Mouse (Mus musculus) ovary, adult 18-20 months (tissue): ENCODE data around the gene 9630041A04Rik.

Experiments used
- DNase-seq: peaks from one replicate; pipeline ENCODE4 v3.0.0; 2022; ENCODE audit warnings: low spot score, mixed read lengths

The 9630041A04Rik gene

GRCm38 (mm10) chr9:101919324-101919723, 57.7 kb downstream of the 9630041A04Rik start:
- DNase-seq: no peak

- DNase-seq: no peak
These were observed 61.2 kb downstream of the 9630041A04Rik start for GRCm38 (mm10) chr9:101922846-101923245.

DNA sequence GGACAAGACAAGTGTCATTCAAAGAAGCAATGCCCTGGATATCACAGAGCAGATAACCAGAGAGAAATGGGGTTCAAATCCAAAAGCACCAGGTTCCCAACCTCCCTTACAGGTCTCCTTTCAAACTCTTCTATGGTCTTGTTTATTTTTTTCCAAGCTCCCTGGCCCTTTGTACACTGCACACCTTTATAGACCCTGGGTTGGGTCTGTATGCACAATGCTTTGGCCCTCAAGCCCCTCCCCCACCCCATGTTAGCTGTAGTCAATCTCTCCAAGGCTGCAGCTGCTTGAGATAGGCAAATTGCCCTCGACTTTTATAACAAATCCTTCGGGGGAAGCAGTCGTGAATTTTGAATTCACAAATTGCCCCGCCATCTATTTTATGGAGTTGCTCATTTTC, 63.2 kb downstream of the 9630041A04Rik start:
- no peak for DNase-seq

DNA sequence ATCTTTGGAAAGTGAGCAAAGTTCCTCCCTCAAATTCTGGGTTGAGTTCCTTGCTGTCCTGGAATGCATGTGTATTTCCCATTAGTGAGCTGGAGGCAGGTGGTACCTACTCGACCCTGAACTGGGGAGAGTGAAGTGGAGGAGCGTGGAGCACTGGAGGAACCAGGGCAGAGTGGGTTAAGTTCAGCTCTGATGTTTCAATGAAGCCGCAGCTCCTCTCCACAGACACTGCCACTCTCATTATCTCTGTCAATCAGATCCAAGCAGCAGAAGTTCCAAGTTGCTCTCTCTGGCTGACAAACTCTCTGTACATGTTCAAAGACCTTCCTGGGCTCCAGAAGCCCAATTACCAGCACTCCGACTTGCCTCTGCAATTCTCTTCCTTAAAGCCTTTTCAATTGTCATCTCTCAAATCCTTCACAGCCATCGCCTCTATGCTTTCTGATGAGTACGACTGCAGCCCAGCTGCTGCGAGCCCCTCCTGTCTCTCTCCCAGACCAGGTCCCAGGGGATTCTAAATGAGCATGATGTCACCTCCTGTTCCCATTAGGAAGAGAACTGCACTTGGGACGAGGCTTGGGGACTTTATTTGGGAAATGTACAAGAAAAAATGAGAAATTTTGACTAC, 72.4 kb downstream of the 9630041A04Rik start:
- no peak for DNase-seq

- DNase-seq: no peak
These were observed 73.2 kb downstream of the 9630041A04Rik start for GRCm38 (mm10) chr9:101934887-101935286.

DNA sequence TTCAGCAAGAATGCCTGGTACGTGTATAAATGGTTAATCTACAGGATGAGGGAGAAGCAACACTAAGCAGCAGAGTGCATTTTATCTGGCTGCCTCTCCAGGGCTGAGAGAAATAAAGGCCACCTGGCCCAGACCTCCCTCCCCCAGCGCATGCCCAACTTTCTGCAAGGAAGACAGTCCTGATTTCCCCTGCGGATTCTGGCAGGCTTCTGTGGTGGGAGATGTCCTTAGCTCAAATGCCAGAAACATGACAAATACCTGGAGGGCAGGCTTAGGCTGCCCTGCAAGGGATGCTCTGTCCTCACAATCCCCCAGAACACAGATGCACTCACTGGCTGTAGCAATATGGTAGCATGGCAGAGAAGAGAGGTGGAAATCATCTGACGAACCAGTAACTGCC, 76.4 kb downstream of the 9630041A04Rik start:
- no peak for DNase-seq

DNA sequence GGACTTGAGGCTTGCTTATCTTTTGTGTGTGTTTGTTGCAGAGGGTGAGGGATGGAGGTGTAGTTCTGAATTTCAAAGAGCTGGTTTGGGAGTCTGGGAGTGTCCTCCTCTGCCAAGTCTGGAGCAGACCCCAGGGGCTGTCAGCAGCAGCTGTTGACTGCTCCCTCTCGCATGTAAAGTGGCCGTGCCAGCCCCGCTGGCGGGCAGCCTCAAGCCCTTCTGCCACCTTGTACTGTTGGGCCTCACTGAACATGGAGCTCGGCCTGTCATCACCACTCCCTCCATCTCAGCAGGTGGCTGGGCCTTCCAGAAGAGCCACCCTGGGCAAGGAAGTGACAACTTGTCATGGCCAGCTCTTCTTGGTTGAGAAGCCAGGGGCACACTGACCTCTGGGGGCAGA, 77.4 kb downstream of the 9630041A04Rik start:
- no peak for DNase-seq

- no peak for DNase-seq
These were observed 78.5 kb downstream of the 9630041A04Rik start for GRCm38 (mm10) chr9:101940182-101940581.

DNA sequence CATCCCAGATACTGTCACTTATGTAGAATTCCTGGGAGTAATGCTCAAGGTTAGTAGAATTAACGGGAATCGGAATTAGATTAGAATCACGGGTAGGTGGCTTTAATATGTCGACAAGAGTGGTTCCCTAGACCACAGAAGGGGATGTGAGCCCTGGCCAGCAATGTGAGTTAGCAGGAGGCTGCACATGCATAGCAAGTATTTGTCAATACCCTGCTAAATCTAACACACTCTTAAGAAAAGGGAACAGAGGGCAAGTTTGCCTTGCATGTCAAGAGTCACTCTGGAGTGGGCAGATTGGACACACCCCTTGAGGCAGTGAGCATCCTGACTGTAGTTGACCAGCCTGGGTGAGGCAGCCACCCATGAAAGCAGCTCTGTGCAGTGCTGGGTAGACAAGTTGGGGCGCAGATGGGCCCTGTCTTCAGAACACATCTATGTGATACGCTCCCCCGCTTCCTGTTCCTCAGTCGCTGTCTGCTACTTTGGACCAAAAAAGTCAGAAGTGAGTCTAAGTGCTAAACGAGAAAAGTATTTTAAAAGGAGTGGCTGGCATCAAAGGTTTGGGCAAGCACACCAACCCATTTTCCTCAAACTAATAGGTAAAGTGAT, 80.5 kb downstream of the 9630041A04Rik start:
- DNase-seq: no peak

DNA sequence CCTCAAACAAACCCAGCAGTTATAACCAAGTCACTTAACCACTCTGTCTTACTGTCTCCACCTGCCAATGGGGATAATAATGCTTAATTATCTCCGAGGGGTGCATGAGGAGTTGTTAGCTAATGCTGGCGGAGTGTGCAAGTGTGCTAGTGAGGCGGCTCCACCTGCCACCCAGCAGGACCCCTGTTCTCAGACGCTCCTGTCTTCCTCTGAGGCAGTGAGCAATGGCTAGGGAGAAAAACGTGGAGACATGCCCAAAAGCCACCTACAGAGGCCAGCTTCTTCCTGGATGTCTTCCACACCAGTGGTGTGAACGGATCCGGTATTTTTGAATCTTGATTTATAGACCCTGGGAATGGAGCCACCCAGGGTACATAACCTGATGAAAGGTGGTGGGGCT, 83.7 kb downstream of the 9630041A04Rik start:
- DNase-seq: no peak

- DNase-seq: no peak
These were observed 84.2 kb downstream of the 9630041A04Rik start for GRCm38 (mm10) chr9:101945814-101946213.

- no peak for DNase-seq
These were observed 88.5 kb downstream of the 9630041A04Rik start for GRCm38 (mm10) chr9:101950101-101950500.

- no peak for DNase-seq
These were observed 92.9 kb downstream of the 9630041A04Rik start for GRCm38 (mm10) chr9:101954529-101954928.

- no peak for DNase-seq
These were observed 94.6 kb downstream of the 9630041A04Rik start for GRCm38 (mm10) chr9:101956228-101956627.

DNA sequence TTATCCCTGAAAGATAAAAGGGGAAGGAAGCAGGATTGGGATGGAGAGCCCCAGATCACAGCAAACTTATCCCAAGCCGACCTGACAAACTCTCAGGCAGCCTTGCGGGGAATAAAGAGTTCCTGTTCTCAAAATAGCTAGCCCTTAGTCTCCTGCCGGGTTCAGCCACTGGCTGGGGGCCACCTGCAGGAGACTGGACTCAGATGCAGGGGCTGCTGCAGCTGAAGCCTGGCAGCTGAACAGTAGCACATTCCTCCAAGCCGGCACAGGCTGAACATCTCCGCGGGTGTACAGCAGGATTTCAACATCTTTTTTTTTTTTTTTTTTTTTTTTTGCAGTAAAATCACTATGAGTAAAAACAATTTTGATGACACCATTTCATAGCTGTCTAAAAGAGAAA, 110.2 kb downstream of the 9630041A04Rik start:
- no peak for DNase-seq

DNA sequence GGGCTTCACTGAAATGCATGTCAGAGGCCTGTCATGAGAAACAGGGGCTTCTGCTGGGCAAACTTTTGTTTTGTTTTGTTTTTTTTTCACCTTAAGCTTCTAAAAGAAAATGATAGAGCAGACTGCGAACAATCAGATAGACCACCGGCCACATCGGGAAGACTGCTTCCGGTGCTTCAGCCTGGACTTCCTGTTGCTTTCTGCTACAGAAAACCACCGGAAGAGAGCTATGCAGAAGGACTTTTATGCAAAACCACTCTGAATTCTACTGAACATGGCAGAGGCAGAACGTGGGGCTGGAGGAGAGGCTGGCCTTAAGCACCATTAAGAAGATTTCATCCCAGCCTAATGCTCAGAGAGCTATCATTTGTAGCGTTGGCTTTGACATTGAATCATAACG, 110.7 kb downstream of the 9630041A04Rik start:
- DNase-seq: no peak

- DNase-seq: no peak
These were observed 115.3 kb downstream of the 9630041A04Rik start for GRCm38 (mm10) chr9:101976884-101977465.

GRCm38 (mm10) chr9:101981161-101981560, 119.5 kb downstream of the 9630041A04Rik start:
- DNase-seq: no peak

- no peak for DNase-seq
These were observed 120.7 kb downstream of the 9630041A04Rik start for GRCm38 (mm10) chr9:101982378-101982777.

DNA sequence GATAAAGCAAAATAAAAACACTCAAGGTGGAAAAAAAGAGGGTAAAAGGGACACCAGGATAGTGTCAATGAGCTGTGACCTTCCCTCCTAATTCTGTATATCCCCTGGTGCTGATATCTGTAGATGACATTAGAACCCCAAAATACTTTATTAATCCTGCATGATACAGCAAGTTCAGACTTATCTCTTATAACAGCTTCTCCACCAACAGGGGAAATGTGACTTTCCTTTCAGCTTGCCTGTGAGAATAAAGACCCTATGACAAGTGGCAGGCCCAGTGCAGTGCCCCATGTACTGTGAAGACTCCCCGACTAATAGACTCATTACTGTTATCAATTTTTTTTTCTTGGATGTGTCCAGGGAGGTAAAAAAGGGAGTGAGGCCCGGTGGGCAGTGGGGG, 125.3 kb downstream of the 9630041A04Rik start:
- no peak for DNase-seq

DNA sequence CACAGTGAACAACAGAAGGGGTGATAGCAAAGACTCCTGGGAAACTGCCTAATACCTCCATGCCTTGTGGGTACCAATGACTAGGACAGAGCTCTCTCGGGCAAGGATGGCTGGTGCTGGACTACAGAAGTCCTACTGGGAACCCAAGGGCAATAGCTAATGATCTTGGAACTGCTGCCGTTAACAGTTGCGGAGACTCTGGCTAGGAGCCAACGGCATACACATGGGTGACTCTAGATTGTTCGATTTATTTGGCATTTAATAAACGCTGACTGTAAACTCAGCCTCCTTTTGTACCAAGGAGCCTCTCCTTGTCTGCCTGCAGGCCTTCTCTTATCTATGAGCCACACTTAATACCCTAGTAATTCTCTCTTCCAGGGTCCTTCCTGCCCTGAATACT, 128.4 kb downstream of the 9630041A04Rik start:
- DNase-seq: no peak

GRCm38 (mm10) chr9:101990836-101991235, 129.2 kb downstream of the 9630041A04Rik start:
- DNase-seq: no peak
